Mouse (Mus musculus) megakaryocyte, embryonic 14.5 days (primary cell): ENCODE results near the gene Lrr1.

Experiments
- FLI1 ChIP-seq: IDR thresholded peaks from 2 replicates; pipeline ENCODE4 v1.6.1; 2012; ENCODE audit warnings: low read length, inconsistent platforms, mixed read lengths
- GATA1 ChIP-seq: IDR thresholded peaks from 3 replicates; pipeline ENCODE4 v1.6.1; 2012; ENCODE audit warnings: mixed read lengths, low read length, inconsistent platforms, borderline replicate concordance

GRCm38 (mm10) chr12:69127170-69127569 is 41.4 kb upstream of the Lrr1 start:
- TF ChIP-seq GATA1 = no peak
- TF ChIP-seq FLI1 = no peak
